Mouse (Mus musculus): ENCODE data around the gene Gm20532. TPM values are rescaled to one million over a fixed set of nuclear protein-coding genes. Genes with fewer than 3 reads are reported as not detected.

Gm20532 gene
- polyA plus RNA-seq, 1 experiment = not detected

- peaks cover 16% of the 10 kb centered on the region for H3K36me3 ChIP-seq (ENCODE audit: control insufficient read depth)
- no peak overlapping the region for H3K4me3 ChIP-seq (replicated peaks)
- H3K4me1 ChIP-seq (ENCODE audit: control insufficient read depth) = peaks cover 3% of the 10 kb centered on the region; the same call in 1 of the 2 replicates
- H3K9me3 ChIP-seq (ENCODE audit: control insufficient read depth, low read length) = no peaks in the 10 kb centered on the region
- TF ChIP-seq TAL1 (IDR thresholded peaks at IDR 0.05; ENCODE audit: low read length) = no peak
- TF ChIP-seq GATA1 (IDR thresholded peaks at IDR 0.05; ENCODE audit: low read length) = no peak
- peaks cover 3% of the 10 kb centered on the region for H3K27me3 ChIP-seq (ENCODE audit: control insufficient read depth)
Observed at GRCm38 (mm10) chr2:26597810-26598209, 11.4 kb downstream of the Gm20532 start.

- Histone ChIP-seq H3K9me3 (ENCODE audit: control insufficient read depth, low read length) (no peaks in the 10 kb centered on the region), H3K4me3 (replicated peaks) (no peak overlapping the region), H3K4me1 (ENCODE audit: control insufficient read depth) (peaks cover 6% of the 10 kb centered on the region), H3K27me3 (ENCODE audit: control insufficient read depth) (peaks cover 9% of the 10 kb centered on the region), H3K36me3 (ENCODE audit: control insufficient read depth) (peaks cover 11% of the 10 kb centered on the region; the same call in 1 of the 2 replicates)
- no peak for TF ChIP-seq TAL1 (IDR thresholded peaks at IDR 0.05; ENCODE audit: low read length)
- TF ChIP-seq GATA1 (IDR thresholded peaks at IDR 0.05; ENCODE audit: low read length) = no peak
Observed at GRCm38 (mm10) chr2:26598462-26598861, 12.0 kb downstream of the Gm20532 start.

GRCm38 (mm10) chr2:26599965-26600364, 13.5 kb downstream of the Gm20532 start:
- TF ChIP-seq GATA1 (IDR thresholded peaks at IDR 0.05; ENCODE audit: low read length) = no peak
- TF ChIP-seq TAL1 (IDR thresholded peaks at IDR 0.05; ENCODE audit: low read length) = no peak
- H3K9me3 ChIP-seq (ENCODE audit: control insufficient read depth, low read length) = no peaks in the 10 kb centered on the region
- peaks cover 4% of the 10 kb centered on the region; the same call in 1 of the 2 replicates for H3K36me3 ChIP-seq (ENCODE audit: control insufficient read depth)
- peaks cover 24% of the 10 kb centered on the region for H3K27me3 ChIP-seq (ENCODE audit: control insufficient read depth)
- peaks cover 15% of the 10 kb centered on the region for H3K4me1 ChIP-seq (ENCODE audit: control insufficient read depth)
- no peak overlapping the region for H3K4me3 ChIP-seq (replicated peaks)

- Histone ChIP-seq H3K9me3 (ENCODE audit: control insufficient read depth, low read length) (no peaks in the 10 kb centered on the region), H3K4me3 (replicated peaks) (no peak overlapping the region), H3K36me3 (ENCODE audit: control insufficient read depth) (peaks cover 1% of the 10 kb centered on the region; the same call in 1 of the 2 replicates), H3K27me3 (ENCODE audit: control insufficient read depth) (peaks cover 26% of the 10 kb centered on the region), H3K4me1 (ENCODE audit: control insufficient read depth) (peaks cover 15% of the 10 kb centered on the region)
- TF ChIP-seq GATA1 (IDR thresholded peaks at IDR 0.05; ENCODE audit: low read length) = no peak
- no peak for TF ChIP-seq TAL1 (IDR thresholded peaks at IDR 0.05; ENCODE audit: low read length)
Observed at GRCm38 (mm10) chr2:26600664-26601063, 14.2 kb downstream of the Gm20532 start.

GRCm38 (mm10) chr2:26601595-26601994, 15.2 kb downstream of the Gm20532 start:
- TF ChIP-seq TAL1 (IDR thresholded peaks at IDR 0.05; ENCODE audit: low read length) (no peak), GATA1 (IDR thresholded peaks at IDR 0.05; ENCODE audit: low read length) (no peak)
- H3K27me3 ChIP-seq (ENCODE audit: control insufficient read depth) = peaks cover 30% of the 10 kb centered on the region
- peaks cover 15% of the 10 kb centered on the region for H3K4me1 ChIP-seq (ENCODE audit: control insufficient read depth)
- H3K36me3 ChIP-seq (ENCODE audit: control insufficient read depth) = no peaks in the 10 kb centered on the region
- no peaks in the 10 kb centered on the region for H3K9me3 ChIP-seq (ENCODE audit: control insufficient read depth, low read length)
- H3K4me3 ChIP-seq (replicated peaks) = no peak overlapping the region

GRCm38 (mm10) chr2:26602631-26603030, 16.2 kb downstream of the Gm20532 start:
- H3K4me1 ChIP-seq (ENCODE audit: control insufficient read depth) = peaks cover 15% of the 10 kb centered on the region
- no peaks in the 10 kb centered on the region for H3K9me3 ChIP-seq (ENCODE audit: control insufficient read depth, low read length)
- H3K36me3 ChIP-seq (ENCODE audit: control insufficient read depth) = no peaks in the 10 kb centered on the region
- TF ChIP-seq TAL1 (IDR thresholded peaks at IDR 0.05; ENCODE audit: low read length) (no peak), GATA1 (IDR thresholded peaks at IDR 0.05; ENCODE audit: low read length) (no peak)
- peaks cover 30% of the 10 kb centered on the region for H3K27me3 ChIP-seq (ENCODE audit: control insufficient read depth)
- H3K4me3 ChIP-seq (replicated peaks) = peak overlapping the region; percentile 63

GRCm38 (mm10) chr2:26603159-26603558, 16.7 kb downstream of the Gm20532 start:
- Histone ChIP-seq H3K9me3 (ENCODE audit: control insufficient read depth, low read length) (no peaks in the 10 kb centered on the region), H3K4me1 (ENCODE audit: control insufficient read depth) (peaks cover 15% of the 10 kb centered on the region)

GRCm38 (mm10) chr2:26603720-26604671, 17.6 kb downstream of the Gm20532 start, which contains the start of gene Agpat2:
Gene Agpat2 (minus strand): TSS chr2:26604417.
- H3K9me3 ChIP-seq (ENCODE audit: control insufficient read depth, low read length) = no peaks in the 10 kb centered on the region
- peaks cover 30% of the 10 kb centered on the region for H3K27me3 ChIP-seq (ENCODE audit: control insufficient read depth)
- H3K4me1 ChIP-seq (ENCODE audit: control insufficient read depth) = peaks cover 15% of the 10 kb centered on the region
- TF ChIP-seq TAL1 (IDR thresholded peaks at IDR 0.05; ENCODE audit: low read length) (no peak), GATA1 (IDR thresholded peaks at IDR 0.05; ENCODE audit: low read length) (no peak)
- H3K36me3 ChIP-seq (ENCODE audit: control insufficient read depth) = no peaks in the 10 kb centered on the region
- peak within 1 kb of the TSS; percentile 63 for H3K4me3 ChIP-seq (replicated peaks)

More at GRCm38 (mm10) chr2:26603159-26603558, 16.7 kb downstream of the Gm20532 start:
- TF ChIP-seq GATA1 (IDR thresholded peaks at IDR 0.05; ENCODE audit: low read length) = no peak
- no peak for TF ChIP-seq TAL1 (IDR thresholded peaks at IDR 0.05; ENCODE audit: low read length)
- Histone ChIP-seq H3K4me3 (replicated peaks) (peak overlapping the region; percentile 63), H3K36me3 (ENCODE audit: control insufficient read depth) (no peaks in the 10 kb centered on the region), H3K27me3 (ENCODE audit: control insufficient read depth) (peaks cover 30% of the 10 kb centered on the region)

- peaks cover 30% of the 10 kb centered on the region for H3K27me3 ChIP-seq (ENCODE audit: control insufficient read depth)
- peaks cover 15% of the 10 kb centered on the region for H3K4me1 ChIP-seq (ENCODE audit: control insufficient read depth)
- TF ChIP-seq TAL1 (IDR thresholded peaks at IDR 0.05; ENCODE audit: low read length) (no peak), GATA1 (IDR thresholded peaks at IDR 0.05; ENCODE audit: low read length) (no peak)
Observed at GRCm38 (mm10) chr2:26605331-26605730, 18.9 kb downstream of the Gm20532 start.

More at GRCm38 (mm10) chr2:26605331-26605730, 18.9 kb downstream of the Gm20532 start:
- H3K4me3 ChIP-seq (replicated peaks) = no peak overlapping the region
- H3K9me3 ChIP-seq (ENCODE audit: control insufficient read depth, low read length) = no peaks in the 10 kb centered on the region
- H3K36me3 ChIP-seq (ENCODE audit: control insufficient read depth) = no peaks in the 10 kb centered on the region
